Mouse (Mus musculus) cerebral cortex, adult 2 months (tissue): ENCODE results near the gene Ppp1r13l.

Experiments used
- WGBS: fragments of 180-500 bp; shearing (Covaris S2); methylation state at CpG from one replicate; pipeline ENCODE4 v1.1.7; 2018; 5-methylcytosine and 5-hydroxymethylcytosine counted together

Ppp1r13l gene

DNA sequence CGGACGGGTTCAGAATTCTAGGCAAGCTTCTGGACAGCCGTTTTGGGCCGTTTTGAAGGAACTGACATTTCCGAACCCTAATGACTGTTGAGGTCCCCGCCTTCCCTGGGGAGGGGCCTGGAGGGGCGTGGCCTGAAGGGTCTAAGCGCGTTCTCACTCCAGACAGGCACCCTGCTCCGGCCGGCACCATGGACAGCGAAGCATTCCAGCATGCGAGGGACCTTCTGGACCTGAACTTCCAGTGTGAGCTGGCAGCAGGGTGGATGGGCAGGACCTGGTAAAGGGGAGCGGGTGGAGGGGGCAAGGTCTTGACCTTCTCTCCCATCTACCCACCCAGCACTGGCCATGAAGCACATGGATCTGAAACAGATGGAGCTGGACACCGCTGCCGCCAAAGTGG is 8.8 kb downstream of the Ppp1r13l start:
- 51% methylated on average over 16 of the region's 16 CpGs for WGBS

DNA sequence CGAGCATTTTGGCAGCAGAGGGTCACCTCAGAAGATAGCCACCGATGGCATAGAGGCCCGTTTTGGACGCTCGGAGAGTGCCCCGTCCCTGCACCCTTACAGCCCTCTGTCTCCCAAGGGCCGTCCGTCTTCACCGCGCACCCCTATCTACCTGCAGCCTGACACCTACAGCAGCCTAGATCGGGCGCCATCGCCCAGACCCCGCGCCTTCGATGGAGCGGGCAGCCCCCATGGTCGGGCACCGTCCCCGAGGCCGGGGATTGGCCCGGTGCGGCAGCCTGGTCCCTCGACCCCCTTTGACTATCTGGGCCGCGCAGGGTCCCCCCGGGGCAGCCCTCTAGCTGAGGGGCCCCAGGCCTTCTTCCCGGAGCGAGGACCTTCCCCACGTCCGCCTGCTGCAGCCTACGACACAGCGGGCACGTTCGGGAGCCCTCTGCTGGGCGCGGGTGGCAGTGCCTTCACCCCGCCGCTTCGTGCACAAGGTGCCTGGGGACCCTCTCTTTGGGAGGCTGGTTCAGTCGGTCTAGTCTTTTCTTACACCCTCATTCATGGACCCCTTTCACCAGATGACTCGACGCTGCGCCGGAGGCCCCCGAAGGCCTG is 10.4 kb downstream of the Ppp1r13l start:
- 10% methylated on average over 46 of the region's 46 CpGs for WGBS

DNA sequence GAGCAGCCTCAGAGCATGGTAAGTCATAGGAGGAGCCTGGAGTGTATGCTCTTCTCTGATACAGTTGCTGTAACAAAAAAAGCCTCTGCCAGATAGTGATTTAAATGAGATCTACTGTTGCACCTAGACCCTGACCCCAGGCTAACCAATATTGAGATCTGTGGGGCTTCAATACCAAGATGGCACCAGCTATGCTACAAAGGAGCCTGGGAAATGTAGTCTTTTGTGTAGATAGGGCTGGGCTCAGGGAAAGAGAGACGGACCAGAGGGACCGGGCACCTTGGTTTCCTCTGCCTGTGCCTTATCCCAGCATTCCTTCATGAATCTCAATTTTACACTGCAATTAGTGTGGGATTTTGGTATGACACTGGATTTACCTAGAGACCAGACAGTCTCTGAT is 13.8 kb downstream of the Ppp1r13l start:
- 88% methylated on average over 2 of the region's 2 CpGs for WGBS

DNA sequence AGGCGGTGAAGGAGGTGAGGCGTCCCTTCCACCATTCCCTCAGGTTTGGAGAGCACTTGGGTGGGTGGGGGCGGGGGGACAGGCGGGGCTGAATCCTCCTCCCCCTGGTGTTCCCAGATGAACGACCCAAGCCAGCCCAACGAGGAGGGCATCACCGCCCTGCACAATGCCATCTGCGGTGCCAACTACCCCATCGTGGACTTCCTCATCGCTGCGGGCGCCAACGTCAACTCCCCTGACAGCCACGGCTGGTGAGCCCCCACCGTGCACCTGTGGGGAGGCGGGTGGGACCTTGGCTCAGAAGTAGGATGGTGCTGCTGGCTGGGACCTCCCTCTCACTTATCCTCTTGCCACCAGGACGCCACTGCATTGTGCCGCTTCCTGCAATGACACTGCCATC is 15.8 kb downstream of the Ppp1r13l start:
- 83% methylated on average over 18 of the region's 18 CpGs for WGBS

DNA sequence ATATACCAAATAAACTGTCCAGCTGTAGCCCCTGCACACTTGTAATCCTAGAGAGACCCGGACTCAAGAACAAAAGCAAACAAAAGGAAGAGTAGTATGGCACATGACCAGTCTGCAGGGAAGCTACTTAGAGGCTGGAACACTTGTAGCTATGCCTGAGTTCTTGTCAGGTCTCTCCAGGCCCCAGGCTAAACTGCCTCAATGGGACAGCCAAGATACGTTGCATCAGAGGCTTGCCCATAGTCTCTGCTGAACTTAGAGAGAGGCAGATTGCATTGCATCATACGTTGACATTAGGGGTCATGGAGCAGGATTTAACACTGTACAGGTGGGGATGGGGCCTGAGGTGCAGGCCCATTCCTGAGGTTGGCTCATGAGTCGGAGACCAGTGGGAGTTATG is 16.5 kb downstream of the Ppp1r13l start:
- 88% methylated on average over 4 of the region's 4 CpGs for WGBS

DNA sequence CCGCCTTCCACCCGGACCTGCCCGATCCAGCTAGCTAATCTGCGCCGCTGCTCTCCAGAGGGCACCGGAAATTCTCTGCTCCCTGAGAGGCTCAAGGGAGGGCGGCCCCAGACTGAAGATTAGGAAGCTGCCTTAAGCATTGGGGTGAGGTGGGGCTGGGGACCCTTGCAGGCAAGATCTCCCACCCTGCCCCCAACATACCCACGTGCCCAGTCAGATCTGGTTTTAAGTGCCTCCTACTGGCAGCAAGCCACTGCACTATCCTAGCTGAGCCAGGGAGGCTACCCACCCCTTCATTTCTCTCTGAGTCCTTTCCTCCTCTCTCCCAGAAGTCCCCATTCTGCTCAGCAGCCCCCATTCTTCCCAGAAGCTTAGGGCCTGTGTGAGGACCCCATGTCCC is 18.5 kb downstream of the Ppp1r13l start:
- WGBS: 82% methylated on average over 8 of the region's 8 CpGs

DNA sequence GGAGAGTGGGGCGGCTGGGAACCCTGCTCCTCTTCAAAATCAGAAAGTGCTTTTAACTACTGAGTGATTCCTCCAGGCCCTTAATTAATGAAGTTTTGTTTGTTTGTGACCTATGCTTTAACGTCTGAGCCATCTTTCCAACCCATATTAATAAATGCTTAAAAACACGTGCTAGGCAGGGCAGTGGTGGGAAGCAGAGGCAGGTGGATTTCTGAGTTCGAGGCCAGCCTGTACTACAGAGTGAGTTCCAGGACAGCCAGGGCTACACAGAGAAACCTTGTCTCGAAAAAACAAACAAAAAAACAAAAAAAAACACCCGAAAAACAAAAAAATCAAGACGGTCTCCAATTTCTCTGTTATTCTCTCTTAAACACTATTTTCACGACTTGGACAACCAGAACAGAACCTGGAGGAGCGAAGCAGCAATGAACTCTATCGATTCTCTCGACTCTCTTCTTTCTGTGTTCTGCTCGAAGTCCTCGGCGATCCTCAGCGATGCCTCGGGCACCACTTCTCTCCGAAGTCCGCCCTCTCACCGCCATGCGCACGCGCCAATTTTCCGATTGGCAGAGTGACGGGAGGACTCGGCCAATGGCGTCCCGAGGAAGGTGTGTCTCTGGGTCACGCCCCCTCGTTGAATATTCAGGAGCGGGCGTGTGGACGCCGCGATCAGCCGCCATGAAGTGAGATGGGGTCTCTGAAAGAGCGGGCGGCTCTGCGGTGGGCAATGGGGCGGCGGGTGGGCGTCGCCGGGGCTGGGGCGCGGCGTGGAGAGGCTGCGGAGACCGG is 22.0 kb downstream of the Ppp1r13l start, which contains the start of gene Ercc2:
Ercc2 (plus strand) TSS at position 634 of the 789 bp plus-strand sequence.
- 5% methylated on average over 46 of the region's 48 CpGs for WGBS

DNA sequence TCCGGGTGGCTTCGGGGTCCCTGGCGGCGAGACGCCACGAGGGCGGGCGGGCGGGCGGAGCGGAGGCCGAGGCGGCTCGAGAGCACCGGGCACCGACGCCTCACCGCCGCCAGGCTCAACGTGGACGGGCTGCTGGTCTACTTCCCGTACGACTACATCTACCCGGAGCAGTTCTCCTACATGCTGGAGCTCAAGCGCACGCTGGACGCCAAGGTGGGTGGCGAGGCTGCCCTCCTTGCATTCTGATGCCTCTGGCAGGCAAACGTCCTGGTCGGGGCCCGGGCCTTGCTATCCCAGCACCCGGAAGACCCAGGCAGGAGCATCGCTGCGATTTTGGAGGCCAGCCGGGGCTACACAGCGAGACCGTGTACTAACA is 22.6 kb downstream of the Ppp1r13l start:
- under 1% methylated on average over 37 of the region's 37 CpGs for WGBS

DNA sequence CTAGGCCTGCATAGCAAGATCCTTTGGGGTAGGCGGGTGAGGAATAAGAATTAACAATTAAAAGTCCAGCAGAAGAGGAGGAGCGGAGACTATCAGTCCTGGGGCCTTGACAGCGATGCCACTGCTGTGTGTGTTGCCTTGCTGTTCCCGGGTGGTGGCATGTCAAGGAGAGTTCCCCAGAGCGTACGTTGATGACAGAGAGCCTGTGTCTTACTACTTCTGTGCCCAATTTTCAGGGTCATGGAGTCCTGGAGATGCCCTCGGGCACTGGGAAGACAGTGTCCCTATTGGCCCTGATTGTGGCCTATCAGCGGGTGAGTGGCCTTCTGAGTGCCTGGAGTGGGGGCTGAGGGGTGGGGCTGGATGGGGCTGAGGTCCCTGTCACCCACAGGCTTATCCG is 24.2 kb downstream of the Ppp1r13l start:
- 87% methylated on average over 9 of the region's 9 CpGs for WGBS

DNA sequence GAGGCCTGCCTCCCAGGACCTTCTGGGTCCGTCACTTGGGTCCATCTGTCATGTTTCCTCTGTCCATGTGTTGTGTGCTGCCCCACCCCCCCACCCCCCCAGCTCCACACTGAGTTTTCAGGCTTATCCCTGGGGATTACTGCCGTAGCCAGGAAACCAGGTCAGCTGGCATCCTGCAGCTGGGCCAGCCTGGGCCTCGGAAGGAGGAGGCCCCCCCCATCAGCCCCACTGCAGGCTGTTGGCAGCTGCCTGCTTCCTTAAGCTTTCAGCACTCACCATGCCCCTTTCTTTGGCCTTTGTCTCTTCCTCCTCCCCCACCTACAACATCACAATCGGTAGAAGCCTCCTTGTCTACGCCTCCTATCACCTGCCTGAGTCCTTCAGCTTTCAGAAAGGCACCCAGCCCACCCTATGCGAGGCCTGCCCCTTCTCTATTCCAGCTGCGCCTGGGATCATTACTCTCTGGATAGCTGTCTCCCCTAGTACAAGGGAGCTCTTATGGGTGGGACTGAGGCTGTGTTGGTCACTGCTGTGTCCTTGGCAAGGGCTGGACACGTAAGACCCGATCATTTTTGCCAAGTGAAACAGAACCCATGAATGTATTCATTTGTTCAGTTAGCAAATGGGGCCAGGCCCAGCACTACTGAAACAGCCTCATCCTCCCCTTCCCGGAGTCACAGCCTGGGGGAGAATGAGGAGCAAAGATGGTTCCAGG is 29.3 kb downstream of the Ppp1r13l start:
- WGBS: 50% methylated on average over 10 of the region's 10 CpGs

DNA sequence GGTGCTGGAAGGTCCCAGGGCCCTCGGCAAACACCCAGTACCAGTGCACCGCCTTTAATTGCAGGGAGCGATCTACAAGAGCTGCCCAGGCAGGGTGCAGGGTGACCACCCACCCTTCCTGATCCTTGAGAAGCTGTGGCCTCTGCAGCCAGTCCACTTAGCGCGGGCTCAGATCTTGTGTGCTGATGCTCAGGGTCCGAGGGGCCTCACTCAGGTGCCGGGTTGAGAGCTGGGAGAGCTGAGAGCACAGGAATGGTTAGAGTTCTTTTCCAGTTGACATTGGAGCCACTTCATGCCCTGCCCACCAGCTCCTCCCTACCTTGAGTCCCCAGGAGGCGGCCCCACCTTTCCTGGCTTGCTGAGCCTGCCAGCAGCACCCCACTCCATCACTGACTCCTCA is 34.9 kb downstream of the Ppp1r13l start:
- WGBS: 94% methylated on average over 8 of the region's 8 CpGs

DNA sequence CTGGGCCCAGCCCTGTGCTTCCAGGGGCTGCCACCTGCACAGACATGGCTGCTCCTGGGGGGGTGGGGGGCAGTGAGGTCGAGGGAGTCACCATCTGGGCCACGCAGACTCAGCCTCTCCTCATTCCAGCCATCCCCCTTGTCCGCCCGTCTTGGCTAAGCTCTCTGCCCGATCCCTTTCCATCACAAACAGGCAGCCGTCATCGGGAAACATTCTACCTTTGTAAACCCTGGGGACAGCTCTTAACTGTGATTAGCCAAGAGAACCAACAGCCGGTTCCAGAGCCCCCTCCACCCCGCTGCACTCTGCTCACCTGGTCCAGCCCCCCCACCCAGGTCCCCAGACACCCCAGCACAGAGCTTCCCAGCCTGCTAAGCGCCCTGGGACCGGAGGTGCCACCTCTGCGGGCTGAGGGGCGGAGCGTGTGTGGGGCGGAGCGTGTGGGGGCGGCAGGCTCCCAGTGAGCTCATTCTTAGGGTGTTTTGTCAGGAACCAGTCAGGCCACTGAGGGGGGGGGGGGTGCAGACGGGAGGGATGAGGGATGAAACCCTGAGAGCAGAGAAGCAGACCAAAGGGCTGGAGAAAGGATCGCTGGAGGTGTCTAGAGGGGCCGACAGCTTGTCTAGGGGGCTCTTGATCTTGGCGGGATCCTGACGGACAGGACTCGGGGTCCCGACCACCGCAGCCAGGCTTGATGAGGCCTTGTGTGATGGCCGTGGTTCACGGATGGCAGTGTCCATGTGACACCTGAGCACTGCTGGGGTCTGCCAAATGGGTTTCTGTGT is 40.1 kb downstream of the Ppp1r13l start:
- WGBS: 16% methylated on average over 27 of the region's 27 CpGs

DNA sequence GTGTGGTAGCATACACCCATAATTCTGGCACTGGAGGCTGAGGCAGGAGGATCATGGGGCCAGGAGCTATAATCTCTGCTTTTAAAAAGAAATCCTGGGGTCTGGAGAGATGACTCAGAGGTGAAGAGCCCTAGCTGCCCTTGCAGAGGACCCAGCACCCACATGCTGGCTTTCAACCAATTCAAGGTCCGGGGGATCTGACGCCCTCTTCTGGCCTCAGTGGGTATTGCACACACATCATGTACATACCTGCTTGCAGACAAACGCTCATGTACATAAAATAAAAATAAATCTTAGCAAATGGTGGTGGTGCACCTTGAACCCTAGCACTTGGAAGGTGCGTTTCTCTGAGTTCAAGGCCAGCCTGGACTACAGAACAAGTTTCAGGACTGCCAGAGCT is 41.4 kb downstream of the Ppp1r13l start:
- WGBS: 84% methylated on average over 4 of the region's 4 CpGs

DNA sequence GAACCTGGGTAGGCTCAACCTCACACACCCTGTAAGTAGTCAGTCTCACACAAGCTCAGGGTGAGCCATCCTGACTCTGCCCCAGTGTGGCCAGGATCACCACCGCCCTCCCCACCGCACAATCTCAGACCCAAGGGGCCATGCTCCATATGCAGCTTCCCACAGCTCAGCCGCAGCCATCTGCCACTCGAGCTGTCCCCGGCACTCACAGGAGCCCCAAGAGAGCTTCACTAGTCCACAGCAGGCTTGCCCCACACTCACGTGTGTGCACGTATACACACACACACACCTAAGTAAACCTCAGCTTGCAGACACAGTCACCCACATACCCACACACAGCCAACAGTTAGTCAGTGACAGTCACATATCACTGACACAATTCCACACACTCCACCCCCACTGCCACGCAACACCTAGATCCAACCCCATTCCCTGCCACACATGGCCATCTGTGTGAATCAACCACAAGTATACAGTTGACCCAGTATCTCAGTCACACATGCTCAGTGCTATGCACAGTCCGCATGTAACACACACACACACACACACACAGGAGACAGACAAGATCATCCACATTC is 43.1 kb downstream of the Ppp1r13l start:
- 66% methylated on average over 9 of the region's 9 CpGs for WGBS

DNA sequence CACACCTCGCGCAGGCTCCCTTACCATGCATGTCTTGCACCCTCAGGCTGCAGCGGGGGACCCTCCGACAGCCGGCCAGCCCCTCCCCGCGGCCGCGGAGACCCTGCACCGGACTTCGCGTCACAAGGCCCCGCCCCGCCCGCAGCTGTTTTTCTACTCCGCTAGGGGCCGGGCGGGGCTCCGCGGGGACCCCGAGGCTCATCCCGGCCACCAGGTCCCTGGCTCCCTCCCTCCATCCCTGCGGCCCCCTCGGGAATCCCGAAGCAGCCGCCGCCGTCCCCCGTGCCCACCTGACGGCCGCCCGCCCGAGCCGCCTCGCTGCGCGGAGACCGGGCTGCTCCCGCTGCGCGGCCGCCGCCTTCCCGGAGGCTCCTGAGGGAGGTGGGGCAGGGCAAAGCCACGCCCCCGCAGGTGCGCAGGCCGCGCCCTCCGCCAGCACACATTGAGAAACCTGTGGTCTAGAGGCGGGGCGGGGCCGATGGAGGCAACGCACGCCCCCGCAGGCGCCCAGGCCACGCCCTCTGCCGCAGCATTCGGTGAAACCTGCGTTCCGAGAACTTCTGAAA is 44.3 kb downstream of the Ppp1r13l start, which contains the start of gene Klc3:
Klc3 (minus strand) TSS at position 374 of the 566 bp plus-strand sequence.
- 1% methylated on average over 62 of the region's 62 CpGs for WGBS

DNA sequence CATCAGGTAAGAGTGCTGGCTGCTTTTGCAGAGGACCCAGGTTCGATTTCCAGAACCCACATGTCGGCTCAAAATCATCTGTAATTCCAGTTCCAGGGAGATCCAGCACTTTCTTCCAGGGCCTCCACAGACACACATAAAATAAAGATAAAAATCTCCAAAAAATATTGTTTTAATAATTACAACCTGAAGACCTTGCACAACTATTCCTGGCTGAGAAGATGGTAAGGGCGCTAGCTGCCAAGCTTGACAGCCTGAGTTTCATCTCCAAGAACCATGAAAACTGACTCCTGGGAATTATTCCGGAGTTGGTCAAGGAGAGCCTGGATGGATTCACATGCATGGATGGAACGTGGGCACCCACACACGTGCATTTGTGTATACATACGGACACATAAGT is 44.9 kb downstream of the Ppp1r13l start, which contains the start of gene Ckm:
Ckm (plus strand) TSS at position 301 of the 400 bp plus-strand sequence.
- WGBS: 57% methylated on average over 7 of the region's 7 CpGs

DNA sequence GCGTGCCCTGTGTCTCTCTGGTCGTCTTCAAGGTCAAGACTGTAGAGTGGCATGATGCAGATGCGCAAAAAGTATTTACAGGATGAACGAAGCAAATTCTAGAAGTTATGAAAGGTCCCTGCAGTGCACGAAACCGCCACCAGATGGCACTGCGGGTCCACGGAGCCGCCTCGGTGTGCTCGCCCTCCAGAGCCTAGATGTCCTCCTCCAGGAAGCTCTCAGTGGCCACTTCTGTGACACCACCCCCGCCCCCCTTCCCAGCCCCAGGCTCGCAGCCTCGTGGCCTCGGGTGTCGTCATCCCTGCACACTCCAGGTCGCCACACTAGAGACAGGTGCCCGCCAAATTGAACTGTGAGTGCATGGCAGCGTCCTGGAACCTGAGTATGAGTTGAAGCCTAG is 45.9 kb downstream of the Ppp1r13l start:
- 4% methylated on average over 19 of the region's 19 CpGs for WGBS

DNA sequence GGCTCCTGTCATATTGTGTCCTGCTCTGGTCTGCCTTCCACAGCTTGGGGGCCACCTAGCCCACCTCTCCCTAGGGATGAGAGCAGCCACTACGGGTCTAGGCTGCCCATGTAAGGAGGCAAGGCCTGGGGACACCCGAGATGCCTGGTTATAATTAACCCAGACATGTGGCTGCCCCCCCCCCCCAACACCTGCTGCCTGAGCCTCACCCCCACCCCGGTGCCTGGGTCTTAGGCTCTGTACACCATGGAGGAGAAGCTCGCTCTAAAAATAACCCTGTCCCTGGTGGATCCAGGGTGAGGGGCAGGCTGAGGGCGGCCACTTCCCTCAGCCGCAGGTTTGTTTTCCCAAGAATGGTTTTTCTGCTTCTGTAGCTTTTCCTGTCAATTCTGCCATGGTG is 50.2 kb downstream of the Ppp1r13l start:
- WGBS: 52% methylated on average over 6 of the region's 6 CpGs

DNA sequence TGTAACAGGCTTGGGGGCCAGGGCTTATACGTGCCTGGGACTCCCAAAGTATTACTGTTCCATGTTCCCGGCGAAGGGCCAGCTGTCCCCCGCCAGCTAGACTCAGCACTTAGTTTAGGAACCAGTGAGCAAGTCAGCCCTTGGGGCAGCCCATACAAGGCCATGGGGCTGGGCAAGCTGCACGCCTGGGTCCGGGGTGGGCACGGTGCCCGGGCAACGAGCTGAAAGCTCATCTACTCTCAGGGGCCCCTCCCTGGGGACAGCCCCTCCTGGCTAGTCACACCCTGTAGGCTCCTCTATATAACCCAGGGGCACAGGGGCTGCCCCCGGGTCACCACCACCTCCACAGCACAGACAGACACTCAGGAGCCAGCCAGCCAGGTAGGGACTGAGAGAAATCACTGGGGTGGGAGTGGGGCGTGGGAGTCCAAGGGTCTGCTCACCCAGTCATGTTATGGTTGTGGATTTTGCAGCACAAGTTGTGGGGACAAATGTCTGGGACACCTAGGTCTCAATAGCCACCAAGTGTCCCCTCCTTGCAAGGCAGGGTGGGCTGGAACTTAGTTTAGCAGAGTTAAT is 51.3 kb downstream of the Ppp1r13l start:
- 77% methylated on average over 11 of the region's 11 CpGs for WGBS

DNA sequence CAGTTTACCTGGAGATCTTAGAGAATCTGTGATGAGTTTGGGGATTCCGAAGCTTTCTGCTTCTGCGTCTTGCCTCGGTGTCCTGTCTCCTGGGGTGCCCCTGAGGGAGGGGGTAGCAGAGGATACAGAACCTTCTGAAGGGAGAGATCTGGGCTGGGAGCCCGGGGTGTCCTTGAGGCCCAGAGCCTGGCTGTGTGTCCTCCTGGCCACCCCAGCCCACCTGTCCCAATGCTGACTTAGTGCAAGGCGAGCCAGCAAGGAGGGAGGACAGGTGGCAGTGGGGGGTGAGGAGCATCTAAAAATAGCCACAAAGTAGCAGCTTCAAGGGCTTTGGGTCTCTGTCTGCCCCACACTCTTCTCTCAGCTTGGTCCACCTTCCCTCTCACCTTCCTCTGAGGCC is 52.2 kb downstream of the Ppp1r13l start:
- WGBS: 94% methylated on average over 5 of the region's 5 CpGs

DNA sequence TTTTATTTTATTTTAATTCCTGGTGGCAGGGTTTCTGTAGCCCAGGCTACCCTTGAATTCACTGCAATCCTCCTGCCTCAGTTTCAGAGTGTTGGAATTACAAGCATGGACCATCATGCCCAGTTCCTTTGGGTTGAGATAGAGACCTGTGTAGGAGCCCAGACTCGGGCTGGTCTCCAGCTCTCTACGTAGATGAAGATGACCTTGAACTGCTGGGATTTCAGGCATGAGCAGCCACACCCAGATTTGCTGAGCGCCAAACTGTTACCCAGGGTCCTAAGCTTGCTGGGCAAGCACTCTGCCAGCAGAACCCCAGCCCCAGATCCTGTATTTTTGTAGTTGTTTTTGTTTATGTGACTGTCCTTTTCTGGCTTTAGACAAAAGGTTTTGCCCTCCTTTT is 54.0 kb downstream of the Ppp1r13l start:
- 88% methylated on average over 3 of the region's 3 CpGs for WGBS
